Mouse (Mus musculus) hindbrain, postnatal 0 days (tissue): ENCODE results near the gene Antxrl. TPM values are rescaled to one million over a fixed set of nuclear protein-coding genes. Genes with fewer than 3 reads are reported as not detected.

ENCODE experiments used
- ATAC-seq: fragments of 200-750 bp; cut with Nextera tagmentation; 2 replicates; pipeline ENCODE4 v1.8.0; 2017; ENCODE audit warnings: mild to moderate bottlenecking, moderate TSS enrichment, moderate library complexity
- DNase-seq: peaks from one replicate; pipeline ENCODE4 v3.0.0-alpha.2; 2015; ENCODE audit warnings: low spot score
- H3K27ac ChIP-seq: fragments of 300-500 bp; sonication (generic); 2 replicates; pipeline ENCODE4 v1.5.1; 2014; ENCODE audit warnings: mild to moderate bottlenecking
- H3K27me3 ChIP-seq: fragments of 300-500 bp; sonication (generic); 2 replicates; pipeline ENCODE4 v1.6.1; 2014; ENCODE audit warnings: low read length, mixed read lengths; ENCODE audit not compliant: insufficient read depth
- H3K36me3 ChIP-seq: fragments of 300-500 bp; sonication (generic); 2 replicates; pipeline ENCODE4 v1.6.1; 2014; ENCODE audit warnings: low read length, mixed read lengths; ENCODE audit not compliant: insufficient read depth
- H3K4me1 ChIP-seq: fragments of 300-500 bp; sonication (generic); 2 replicates; pipeline ENCODE4 v1.6.1; 2014; ENCODE audit warnings: antibody characterized with exemption, low read length, mixed read lengths; ENCODE audit not compliant: insufficient read depth
- H3K4me2 ChIP-seq: fragments of 300-500 bp; sonication (generic); 2 replicates; pipeline ENCODE4 v1.6.1; 2014; ENCODE audit warnings: low read depth, mild to moderate bottlenecking, low read length, moderate library complexity, mixed read lengths
- H3K4me3 ChIP-seq: fragments of 300-500 bp; sonication (generic); 2 replicates; pipeline ENCODE4 v1.5.1; 2014; ENCODE audit warnings: low read length
- H3K9ac ChIP-seq: fragments of 300-500 bp; sonication (generic); replicated peaks from 2 replicates; pipeline ENCODE4 v1.6.1; 2014; ENCODE audit warnings: mild to moderate bottlenecking, low read length, moderate library complexity, mixed read lengths
- H3K9me3 ChIP-seq: fragments of 300-500 bp; sonication (generic); 2 replicates; pipeline ENCODE4 v1.6.1; 2016; ENCODE audit warnings: low read length, mixed read lengths
- CTCF ChIP-seq: IDR thresholded peaks from 2 replicates; pipeline ENCODE4 v1.5.1; 2016; ENCODE audit warnings: antibody characterized with exemption, control low read depth, low read depth
- WGBS: fragments of 180-500 bp; shearing (Covaris S2); extraction: QIAGEN DNeasy Blood & Tissue Kit; methylation state at CpG from one replicate; pipeline ENCODE4 v1.1.7; 2014; 5-methylcytosine and 5-hydroxymethylcytosine counted together
- polyA plus RNA-seq: library from polyadenylated mRNA; unstranded; fragments of >200 nt; fragmentation: Nextera tagmentation; extraction: Ambion mirVana; gene quantifications from 2 replicates; pipeline ENCODE4 v1.2.1, GENCODE M21; 2015
- total RNA-seq: library from RNA; depleted of rRNA; stranded (reverse); fragments of >200 nt; gene quantifications from 2 replicates; pipeline ENCODE4 v1.2.3, GENCODE M21; 2014

Antxrl gene
- total and polyA plus RNA-seq, 2 experiments from 2014 or later, result not detected

GRCm38 (mm10) chr14:34085731-34086130 lies 33.2 kb downstream of the Antxrl start, which contains the start of gene Anxa8:
TSS of gene Anxa8 (plus strand) at chr14:34085981.
- H3K27me3 ChIP-seq, result no peaks in the 10 kb centered on the region
- no peak for ATAC-seq

GRCm38 (mm10) chr14:34086806-34087205 lies 34.3 kb downstream of the Antxrl start:
- Histone ChIP-seq H3K36me3 (no peaks in the 10 kb centered on the region), H3K9me3 (no peaks in the 10 kb centered on the region), H3K4me3 (no peak overlapping the region), H3K4me1 (no peaks in the 10 kb centered on the region), H3K27me3 (no peaks in the 10 kb centered on the region), H3K4me2 (no peak overlapping the region), H3K9ac (no peak overlapping the region), H3K27ac (no peak overlapping the region)
- TF ChIP-seq CTCF, result no peak
- WGBS, result 71% methylated on average over 4 of the region's 4 CpGs
- DNase-seq, result peak; percentile 10
- no peak for ATAC-seq

More at GRCm38 (mm10) chr14:34085731-34086130, 33.2 kb downstream of the Antxrl start, which contains the start of gene Anxa8:
- Histone ChIP-seq H3K4me1 (no peaks in the 10 kb centered on the region), H3K4me3 (no peak within 1 kb of the TSS), H3K9ac (no peak within 1 kb of the TSS), H3K36me3 (no peaks in the 10 kb centered on the region), H3K4me2 (no peak within 1 kb of the TSS), H3K9me3 (no peaks in the 10 kb centered on the region), H3K27ac (no peak within 1 kb of the TSS)
- DNase-seq, result no peak
- WGBS, result 60% methylated on average over 4 of the region's 4 CpGs
- TF ChIP-seq CTCF, result no peak

- 83% methylated on average over 2 of the region's 2 CpGs for WGBS
- no peak for ATAC-seq
- H3K4me2 ChIP-seq, result no peak overlapping the region
- TF ChIP-seq CTCF, result no peak
- H3K9ac ChIP-seq, result no peak overlapping the region
- no peaks in the 10 kb centered on the region for H3K9me3 ChIP-seq
- no peak for DNase-seq
- H3K36me3 ChIP-seq, result no peaks in the 10 kb centered on the region
- H3K27me3 ChIP-seq, result no peaks in the 10 kb centered on the region
- no peak overlapping the region for H3K4me3 ChIP-seq
- no peaks in the 10 kb centered on the region for H3K4me1 ChIP-seq
- H3K27ac ChIP-seq, result no peak overlapping the region
Measured at GRCm38 (mm10) chr14:34087856-34088398, 35.4 kb downstream of the Antxrl start.

- Histone ChIP-seq H3K9ac (no peak overlapping the region), H3K27me3 (no peaks in the 10 kb centered on the region), H3K4me3 (no peak overlapping the region), H3K9me3 (no peaks in the 10 kb centered on the region), H3K4me1 (no peaks in the 10 kb centered on the region), H3K36me3 (no peaks in the 10 kb centered on the region), H3K27ac (no peak overlapping the region), H3K4me2 (no peak overlapping the region)
- WGBS, result 78% methylated on average over 8 of the region's 8 CpGs
- TF ChIP-seq CTCF, result no peak
- DNase-seq (peak; percentile 23), ATAC-seq (no peak)
Measured at GRCm38 (mm10) chr14:34089796-34090195, 37.3 kb downstream of the Antxrl start.

GRCm38 (mm10) chr14:34091475-34091874 lies 39.0 kb downstream of the Antxrl start:
- Histone ChIP-seq H3K36me3 (no peaks in the 10 kb centered on the region), H3K9ac (no peak overlapping the region), H3K4me2 (no peak overlapping the region), H3K4me3 (no peak overlapping the region), H3K4me1 (no peaks in the 10 kb centered on the region), H3K9me3 (no peaks in the 10 kb centered on the region), H3K27me3 (no peaks in the 10 kb centered on the region), H3K27ac (no peak overlapping the region)
- no peak for DNase-seq
- no peak for ATAC-seq
- no peak for TF ChIP-seq CTCF
- 84% methylated on average over 5 of the region's 5 CpGs for WGBS

- no peak for TF ChIP-seq CTCF
- no peak overlapping the region for H3K9ac ChIP-seq
- no peak for DNase-seq
- ATAC-seq, result no peak
- H3K4me1 ChIP-seq, result no peaks in the 10 kb centered on the region
- no peak overlapping the region for H3K4me2 ChIP-seq
- no peak overlapping the region for H3K27ac ChIP-seq
- H3K9me3 ChIP-seq, result no peaks in the 10 kb centered on the region
- H3K27me3 ChIP-seq, result no peaks in the 10 kb centered on the region
- no peak overlapping the region for H3K4me3 ChIP-seq
- WGBS, result 89% methylated on average over 1 of the region's 1 CpGs
- no peaks in the 10 kb centered on the region for H3K36me3 ChIP-seq
Measured at GRCm38 (mm10) chr14:34092856-34093255, 40.3 kb downstream of the Antxrl start.

- Histone ChIP-seq H3K4me3 (no peak overlapping the region), H3K9me3 (no peaks in the 10 kb centered on the region), H3K4me2 (no peak overlapping the region), H3K9ac (no peak overlapping the region), H3K27ac (no peak overlapping the region), H3K36me3 (no peaks in the 10 kb centered on the region), H3K27me3 (no peaks in the 10 kb centered on the region), H3K4me1 (no peaks in the 10 kb centered on the region)
- WGBS, result 64% methylated on average over 5 of the region's 5 CpGs
- TF ChIP-seq CTCF, result no peak
- ATAC-seq, result no peak
- DNase-seq, result no peak
Measured at GRCm38 (mm10) chr14:34096161-34096560, 43.7 kb downstream of the Antxrl start.
